Mouse (Mus musculus) erythroblast, embryonic 14.5 days (primary cell): ENCODE results near the gene Plekhg1.

Source experiments
- GATA1 ChIP-seq: IDR thresholded peaks from 2 replicates; pipeline ENCODE4 v1.6.1; 2012; ENCODE audit warnings: low read length, inconsistent platforms, mixed read lengths
- TAL1 ChIP-seq: IDR thresholded peaks from 3 replicates; pipeline ENCODE4 v1.6.1; 2012; ENCODE audit warnings: low read length, inconsistent platforms, mixed read lengths

DNA sequence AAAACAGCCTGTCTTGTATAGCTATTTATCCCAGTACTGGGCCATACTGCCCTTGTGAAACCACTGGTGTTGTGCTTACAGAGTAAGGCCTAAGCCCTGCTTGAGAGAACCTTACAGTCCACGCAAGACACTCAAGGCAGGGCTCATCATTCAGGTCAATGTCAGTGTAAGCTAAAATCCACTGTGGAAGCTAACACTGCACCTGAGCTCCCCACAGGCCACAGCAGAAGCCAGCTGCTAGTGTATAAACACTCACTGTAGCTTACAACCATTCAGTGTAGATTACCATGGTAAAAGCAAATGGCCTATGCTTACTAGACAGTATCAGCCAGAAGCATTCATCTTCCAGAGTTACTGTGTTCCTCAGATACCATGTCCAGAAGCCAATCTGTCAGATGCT lies 90.5 kb downstream of the Plekhg1 start:
- TF ChIP-seq GATA1 = no peak
- TF ChIP-seq TAL1 = no peak
